Mouse (Mus musculus): Measurements from ENCODE around the gene Rap1gds1.
A peak's percentile ranks its signal among the peaks of the same experiment; 100 is the strongest.

Rap1gds1 gene

GRCm38 (mm10) chr3:139048701-139049622, 26.0 kb downstream of the Rap1gds1 start:
- peak in 1 of 2 experiments; percentile 1 for DNase-seq (ENCODE audit: low spot score in 2 of 2)

GRCm38 (mm10) chr3:139042433-139042854, 32.6 kb downstream of the Rap1gds1 start:
- DNase-seq (ENCODE audit: low spot score in 2 of 2), result no peak

GRCm38 (mm10) chr3:139041921-139042320, 33.1 kb downstream of the Rap1gds1 start:
- no peak for DNase-seq (ENCODE audit: low spot score in 2 of 2)

- DNase-seq (ENCODE audit: low spot score in 2 of 2), result no peak
Measured at GRCm38 (mm10) chr3:139037030-139037429, 38.0 kb downstream of the Rap1gds1 start.

GRCm38 (mm10) chr3:139033179-139033578, 41.8 kb downstream of the Rap1gds1 start:
- no peak for DNase-seq (ENCODE audit: low spot score in 2 of 2)

- no peak for DNase-seq (ENCODE audit: low spot score in 2 of 2)
Measured at GRCm38 (mm10) chr3:139030644-139031227, 44.3 kb downstream of the Rap1gds1 start.

- DNase-seq (ENCODE audit: low spot score in 2 of 2), result no peak
Measured at GRCm38 (mm10) chr3:139025077-139025476, 49.9 kb downstream of the Rap1gds1 start.

- DNase-seq (ENCODE audit: low spot score in 2 of 2), result no peak
Measured at GRCm38 (mm10) chr3:139023585-139023984, 51.4 kb downstream of the Rap1gds1 start.

- DNase-seq (ENCODE audit: low spot score in 2 of 2), result peak in 1 of 2 experiments; percentile 60
Measured at GRCm38 (mm10) chr3:139012352-139012751, 62.6 kb downstream of the Rap1gds1 start.

GRCm38 (mm10) chr3:139005669-139006068, 69.3 kb downstream of the Rap1gds1 start:
- DNase-seq (ENCODE audit: low spot score in 2 of 2), result no peak

- no peak for DNase-seq (ENCODE audit: low spot score in 2 of 2)
Measured at GRCm38 (mm10) chr3:139002774-139003173, 72.2 kb downstream of the Rap1gds1 start.

GRCm38 (mm10) chr3:139000071-139000867, 74.7 kb downstream of the Rap1gds1 start:
- no peak for DNase-seq (ENCODE audit: low spot score in 2 of 2)

- DNase-seq (ENCODE audit: low spot score in 2 of 2), result no peak
Measured at GRCm38 (mm10) chr3:138993473-138993872, 81.5 kb downstream of the Rap1gds1 start.

GRCm38 (mm10) chr3:138991367-138991766, 83.6 kb downstream of the Rap1gds1 start:
- no peak for DNase-seq (ENCODE audit: low spot score in 2 of 2)

- DNase-seq (ENCODE audit: low spot score in 2 of 2), result no peak
Measured at GRCm38 (mm10) chr3:138989141-138989540, 85.9 kb downstream of the Rap1gds1 start.

GRCm38 (mm10) chr3:138988004-138988403, 87.0 kb downstream of the Rap1gds1 start:
- DNase-seq (ENCODE audit: low spot score in 2 of 2), result peak in 1 of 2 experiments; percentile 25

- DNase-seq (ENCODE audit: low spot score in 2 of 2), result no peak
Measured at GRCm38 (mm10) chr3:138982249-138982648, 92.8 kb downstream of the Rap1gds1 start.

- DNase-seq (ENCODE audit: low spot score in 2 of 2), result no peak
Measured at GRCm38 (mm10) chr3:138977413-138977812, 97.6 kb downstream of the Rap1gds1 start.

- peak; percentile 16 to 22 for DNase-seq (ENCODE audit: low spot score in 2 of 2)
Measured at GRCm38 (mm10) chr3:138967627-138968026, 107.4 kb downstream of the Rap1gds1 start.

- DNase-seq (ENCODE audit: low spot score in 2 of 2), result no peak
Measured at GRCm38 (mm10) chr3:138958527-138958926, 116.5 kb downstream of the Rap1gds1 start.

GRCm38 (mm10) chr3:138955220-138955619, 119.8 kb downstream of the Rap1gds1 start:
- DNase-seq (ENCODE audit: low spot score in 2 of 2), result no peak

- DNase-seq (ENCODE audit: low spot score in 2 of 2), result peak; percentile 43 to 75
Measured at GRCm38 (mm10) chr3:138949081-138949480, 125.9 kb downstream of the Rap1gds1 start.

All from left cerebral cortex, adult 9 months (tissue).